Mouse (Mus musculus) CH12.LX (cell line): ENCODE measurements around the gene Gm13030. TPM values are rescaled to one million over a fixed set of nuclear protein-coding genes. Genes with fewer than 3 reads are reported as not detected.

Experiments used
- DNase-seq: peaks from one replicate; pipeline ENCODE4 v3.0.0-alpha.2; 2013; ENCODE audit errors: extremely low read depth
- H3K27ac ChIP-seq: 2 replicates; pipeline ENCODE4 v1.5.1; 2012; ENCODE audit warnings: low read depth, mild to moderate bottlenecking, control low read depth, moderate library complexity; ENCODE audit not compliant: insufficient read depth
- H3K27me3 ChIP-seq: replicated peaks from 2 replicates; pipeline ENCODE3; 2012; ENCODE audit warnings: inconsistent platforms
- H3K36me3 ChIP-seq, 2 experiments: replicated peaks in 1 of 2; 2 replicates each; pipeline versions ENCODE3 to v1.6.1; 2012; ENCODE audit warnings: inconsistent platforms in 1 of 2, low read length in 1 of 2, mild to moderate bottlenecking in 1 of 2, mixed read lengths in 1 of 2, moderate library complexity in 1 of 2; ENCODE audit not compliant: control insufficient read depth in 1 of 2, insufficient read depth in 1 of 2
- H3K4me1 ChIP-seq, 2 experiments: 2 replicates each; pipeline ENCODE4 v1.6.1; 2012; ENCODE audit warnings: inconsistent platforms in 1 of 2, moderate library complexity in 1 of 2; ENCODE audit not compliant: insufficient read depth in 2 of 2, control insufficient read depth in 1 of 2
- H3K4me2 ChIP-seq: 2 replicates; pipeline ENCODE4 v1.6.1; 2012; ENCODE audit warnings: low read depth, mild to moderate bottlenecking, control low read depth; ENCODE audit not compliant: poor library complexity, insufficient read depth, severe bottlenecking
- H3K4me3 ChIP-seq, 3 experiments: fragments of 150-350 bp in 1 of 3; sonication (generic) in 1 of 3; replicated peaks in 1 of 3; 2 replicates each; pipeline versions ENCODE3 to v1.5.1; 2011 to 2012; ENCODE audit warnings: low read depth in 2 of 3, low read length in 2 of 3, mild to moderate bottlenecking in 2 of 3, moderate library complexity in 2 of 3, control low read depth in 1 of 3, improper control_type of control experiment in 1 of 3, inconsistent platforms in 1 of 3, mixed read lengths in 1 of 3; ENCODE audit not compliant: poor library complexity in 1 of 3
- H3K79me2 ChIP-seq: replicated peaks from 2 replicates; pipeline ENCODE4 v1.6.1; 2012; ENCODE audit warnings: mild to moderate bottlenecking, moderate library complexity; ENCODE audit not compliant: control insufficient read depth, poor library complexity, insufficient read depth, severe bottlenecking; ENCODE audit errors: extremely low read depth
- H3K9ac ChIP-seq: 2 replicates; pipeline ENCODE4 v1.6.1; 2012; ENCODE audit warnings: low read depth, mild to moderate bottlenecking, control low read depth, moderate library complexity; ENCODE audit not compliant: insufficient read depth
- H3K9me3 ChIP-seq: replicated peaks from 2 replicates; pipeline ENCODE3; 2012; ENCODE audit warnings: low read length, inconsistent platforms, mixed read lengths
- CTCF ChIP-seq, 2 experiments: IDR thresholded peaks in 1 of 2; conservative IDR thresholded peaks in 1 of 2; 2 replicates each; pipeline ENCODE4 v1.5.1; 2011 to 2012; ENCODE audit warnings: low read depth in 2 of 2, low read length in 2 of 2, improper control_type of control experiment in 1 of 2, inconsistent platforms in 1 of 2, mild to moderate bottlenecking in 1 of 2, moderate library complexity in 1 of 2
- IRF4 ChIP-seq: IDR thresholded peaks from 2 replicates; pipeline ENCODE4 v1.6.1; 2014; ENCODE audit warnings: low read depth, mild to moderate bottlenecking, inconsistent platforms, low read length, improper control_type of control experiment
- MAFK ChIP-seq: IDR thresholded peaks from 2 replicates; pipeline ENCODE4 v1.6.1; 2011; ENCODE audit warnings: low read length, improper control_type of control experiment; ENCODE audit not compliant: insufficient replicate concordance
- NRF1 ChIP-seq: IDR thresholded peaks from 2 replicates; pipeline ENCODE4 v1.6.1; 2014; ENCODE audit warnings: low read depth, mild to moderate bottlenecking, inconsistent platforms, low read length, improper control_type of control experiment, moderate library complexity
- PAX5 ChIP-seq: IDR thresholded peaks from 2 replicates; pipeline ENCODE4 v1.6.1; 2012; ENCODE audit warnings: low read length, inconsistent platforms, mixed read lengths
- POLR2A ChIP-seq: IDR thresholded peaks from 2 replicates; pipeline ENCODE4 v1.6.1; 2011; ENCODE audit warnings: low read depth, mild to moderate bottlenecking, improper control_type of control experiment, low read length
- POLR2AphosphoS2 ChIP-seq: IDR thresholded peaks from 2 replicates; pipeline ENCODE4 v1.6.1; 2011; ENCODE audit warnings: low read depth, low read length, improper control_type of control experiment
- SIN3A ChIP-seq: IDR thresholded peaks from 2 replicates; pipeline ENCODE4 v1.6.1; 2012; ENCODE audit warnings: low read length, improper control_type of control experiment, inconsistent platforms
- TBP ChIP-seq: conservative IDR thresholded peaks from 2 replicates; pipeline ENCODE4 v1.6.1; 2011; ENCODE audit warnings: low read depth, low read length, improper control_type of control experiment
- TCF12 ChIP-seq: IDR thresholded peaks from 2 replicates; pipeline ENCODE4 v1.6.1; 2014; ENCODE audit warnings: low read depth, mild to moderate bottlenecking, inconsistent platforms, low read length, improper control_type of control experiment
- USF1 ChIP-seq: IDR thresholded peaks from 2 replicates; pipeline ENCODE4 v1.6.1; 2014; ENCODE audit warnings: low read depth, mild to moderate bottlenecking, inconsistent platforms, low read length, improper control_type of control experiment
- dilution Hi-C: fragments of 300-500 bp; cut with MboI; formaldehyde crosslinking; loops from 2 replicates; pipeline ENCODE4 v1.14.3; 2020; ENCODE audit warnings: low sequenced_read_pairs; ENCODE audit not compliant: extremely low pct_unique_long_range_greater_than_20kb, extremely low pct_ligation_motif_present
- in situ Hi-C: fragments of 300-500 bp; cut with MboI; formaldehyde crosslinking; loops from 3 replicates; pipeline ENCODE4 v1.14.3; 2019; ENCODE audit warnings: low sequenced_read_pairs, low pct_ligation_motif_present, low pct_unique_long_range_greater_than_20kb, mixed read lengths
- polyA plus RNA-seq: library from polyadenylated mRNA; unstranded; fragments of >175 nt; gene quantifications from 2 replicates; pipeline ENCODE4 v1.2.1, GENCODE M21; 2012; ENCODE audit warnings: low read depth; ENCODE audit not compliant: insufficient read length
- total RNA-seq, 2 experiments: library from RNA; depleted of rRNA; stranded (reverse); fragments of 300-350 nt in 1 of 2; fragments of >200 nt in 1 of 2; gene quantifications; 2 replicates each; pipeline ENCODE4 v1.2.3; 2012 to 2014

Gm13030 gene
- total and polyA plus RNA-seq, 3 experiments: not detected

GRCm38 (mm10) chr4:138922131-138922459, 48.3 kb upstream of the Gm13030 start (continued):
- TF ChIP-seq PAX5: no peak
- no peak for TF ChIP-seq TBP
- TF ChIP-seq POLR2A: no peak
- no peak for TF ChIP-seq USF1
- TF ChIP-seq NRF1: 0 out of 2 replicates have a peak, but pooled peaks have one; percentile 11
- TF ChIP-seq IRF4: peak; percentile 22; the same call in 1 of the 2 replicates

- Histone ChIP-seq H3K9me3 (peaks cover 7% of the 10 kb centered on the region), H3K9ac (no peak overlapping the region), H3K4me3 (no peak overlapping the region), H3K4me1 (peaks cover 3 to 10% of the 10 kb centered on the region in 2 experiments; a peak in 3 of 4 replicates), H3K4me2 (0 out of 2 replicates have a peak overlapping the region, but pooled peaks have one; percentile 8), H3K27ac (no peak overlapping the region), H3K79me2 (no peaks in the 10 kb centered on the region), H3K27me3 (peaks cover 13% of the 10 kb centered on the region), H3K36me3 (no peaks in the 10 kb centered on the region)
- 0 out of 2 replicates have a peak, but pooled peaks have one; percentile 1 for TF ChIP-seq SIN3A
- 0 out of 4 replicates have a peak, but pooled peaks of 1 of the 2 experiments have one; percentile 3 for TF ChIP-seq CTCF (conservative IDR thresholded peaks at IDR 0.05 in 1 of 2, IDR thresholded peaks at IDR 0.05 in 1 of 2; ENCODE audit: low read depth in 2 of 2, low read length in 2 of 2)
- TF ChIP-seq TCF12: no peak
- TF ChIP-seq MAFK: no peak
- no peak for TF ChIP-seq TBP
- peak; percentile 65; the same call in 1 of the 2 replicates for TF ChIP-seq IRF4
- in situ Hi-C loops: loop anchor here (10.0 kb wide), 1 partner anchor 153 kb away; the partner anchor contains the start of gene Htr6
- no peak for DNase-seq
- dilution Hi-C loops: no loop called here
These were observed 47.7 kb upstream of the Gm13030 start for GRCm38 (mm10) chr4:138921254-138922130.

GRCm38 (mm10) chr4:138917282-138917681, 43.5 kb upstream of the Gm13030 start:
- peaks cover 7% of the 10 kb centered on the region for H3K9me3 ChIP-seq
- in situ Hi-C loops: no loop called here
- TF ChIP-seq CTCF (conservative IDR thresholded peaks at IDR 0.05 in 1 of 2, IDR thresholded peaks at IDR 0.05 in 1 of 2; ENCODE audit: low read depth in 2 of 2, low read length in 2 of 2) (peak; percentile 13 to 22; a peak in 1 of 4 replicates), POLR2AphosphoS2 (no peak), USF1 (no peak)
- TF ChIP-seq, all 38 proteins: peak for 1
- Histone ChIP-seq H3K9ac (no peak overlapping the region), H3K4me3 (no peak overlapping the region), H3K4me2 (no peak overlapping the region), H3K36me3 (no peaks in the 10 kb centered on the region), H3K27ac (no peak overlapping the region), H3K4me1 (peaks cover 5 to 23% of the 10 kb centered on the region in 2 experiments; a peak in 3 of 4 replicates), H3K79me2 (no peaks in the 10 kb centered on the region), H3K27me3 (peaks cover 13% of the 10 kb centered on the region)
- dilution Hi-C loops: no loop called here
- no peak for DNase-seq
